Mouse (Mus musculus) CH12.LX (cell line): ENCODE results near the gene Ptpn11. TPM values are rescaled to one million over a fixed set of nuclear protein-coding genes. Genes with fewer than 3 reads are reported as not detected.
"Not testable (repeated sequence)": the region's sequence is repeated elsewhere in the genome, so short reads cannot be mapped to it uniquely, and the experiment has no call there.

Experiments
- DNase-seq: peaks from one replicate; pipeline ENCODE4 v3.0.0-alpha.2; 2013; ENCODE audit errors: extremely low read depth
- H3K27ac ChIP-seq: 2 replicates; pipeline ENCODE4 v1.5.1; 2012; ENCODE audit warnings: low read depth, mild to moderate bottlenecking, control low read depth, moderate library complexity; ENCODE audit not compliant: insufficient read depth
- H3K27me3 ChIP-seq: replicated peaks from 2 replicates; pipeline ENCODE3; 2012; ENCODE audit warnings: inconsistent platforms
- H3K36me3 ChIP-seq, 2 experiments: replicated peaks in 1 of 2; 2 replicates each; pipeline versions ENCODE3 to v1.6.1; 2012; ENCODE audit warnings: inconsistent platforms in 1 of 2, low read length in 1 of 2, mild to moderate bottlenecking in 1 of 2, mixed read lengths in 1 of 2, moderate library complexity in 1 of 2; ENCODE audit not compliant: control insufficient read depth in 1 of 2, insufficient read depth in 1 of 2
- H3K4me1 ChIP-seq, 2 experiments: 2 replicates each; pipeline ENCODE4 v1.6.1; 2012; ENCODE audit warnings: inconsistent platforms in 1 of 2, moderate library complexity in 1 of 2; ENCODE audit not compliant: insufficient read depth in 2 of 2, control insufficient read depth in 1 of 2
- H3K4me2 ChIP-seq: 2 replicates; pipeline ENCODE4 v1.6.1; 2012; ENCODE audit warnings: low read depth, mild to moderate bottlenecking, control low read depth; ENCODE audit not compliant: poor library complexity, insufficient read depth, severe bottlenecking
- H3K4me3 ChIP-seq, 3 experiments: fragments of 150-350 bp in 1 of 3; sonication (generic) in 1 of 3; replicated peaks in 1 of 3; 2 replicates each; pipeline versions ENCODE3 to v1.5.1; 2011 to 2012; ENCODE audit warnings: low read depth in 2 of 3, low read length in 2 of 3, mild to moderate bottlenecking in 2 of 3, moderate library complexity in 2 of 3, control low read depth in 1 of 3, improper control_type of control experiment in 1 of 3, inconsistent platforms in 1 of 3, mixed read lengths in 1 of 3; ENCODE audit not compliant: poor library complexity in 1 of 3
- H3K79me2 ChIP-seq: replicated peaks from 2 replicates; pipeline ENCODE4 v1.6.1; 2012; ENCODE audit warnings: mild to moderate bottlenecking, moderate library complexity; ENCODE audit not compliant: control insufficient read depth, poor library complexity, insufficient read depth, severe bottlenecking; ENCODE audit errors: extremely low read depth
- H3K9ac ChIP-seq: 2 replicates; pipeline ENCODE4 v1.6.1; 2012; ENCODE audit warnings: low read depth, mild to moderate bottlenecking, control low read depth, moderate library complexity; ENCODE audit not compliant: insufficient read depth
- H3K9me3 ChIP-seq: replicated peaks from 2 replicates; pipeline ENCODE3; 2012; ENCODE audit warnings: low read length, inconsistent platforms, mixed read lengths
- CHD1 ChIP-seq: IDR thresholded peaks from 2 replicates; pipeline ENCODE4 v1.6.1; 2012; ENCODE audit warnings: low read depth, low read length, improper control_type of control experiment, inconsistent platforms
- CHD2 ChIP-seq: IDR thresholded peaks from 2 replicates; pipeline ENCODE4 v1.6.1; 2011; ENCODE audit warnings: low read length, improper control_type of control experiment
- CTCF ChIP-seq, 2 experiments: IDR thresholded peaks in 1 of 2; conservative IDR thresholded peaks in 1 of 2; 2 replicates each; pipeline ENCODE4 v1.5.1; 2011 to 2012; ENCODE audit warnings: low read depth in 2 of 2, low read length in 2 of 2, improper control_type of control experiment in 1 of 2, inconsistent platforms in 1 of 2, mild to moderate bottlenecking in 1 of 2, moderate library complexity in 1 of 2
- ELF1 ChIP-seq: IDR thresholded peaks from 2 replicates; pipeline ENCODE4 v1.6.1; 2014; ENCODE audit warnings: low read depth, mild to moderate bottlenecking, inconsistent platforms, low read length, improper control_type of control experiment
- EP300 ChIP-seq: IDR thresholded peaks from 2 replicates; pipeline ENCODE4 v1.6.1; 2011; ENCODE audit warnings: low read length, improper control_type of control experiment
- ETS1 ChIP-seq: conservative IDR thresholded peaks from 2 replicates; pipeline ENCODE4 v1.6.1; 2012; ENCODE audit warnings: low read depth, mild to moderate bottlenecking, inconsistent platforms, low read length, improper control_type of control experiment, moderate library complexity
- GABPA ChIP-seq: IDR thresholded peaks from 2 replicates; pipeline ENCODE4 v1.6.1; 2012; ENCODE audit warnings: low read depth, low read length, improper control_type of control experiment, inconsistent platforms; ENCODE audit not compliant: insufficient replicate concordance
- HCFC1 ChIP-seq: IDR thresholded peaks from 2 replicates; pipeline ENCODE4 v1.6.1; 2012; ENCODE audit warnings: low read depth, mild to moderate bottlenecking, inconsistent platforms, low read length, improper control_type of control experiment
- IRF4 ChIP-seq: IDR thresholded peaks from 2 replicates; pipeline ENCODE4 v1.6.1; 2014; ENCODE audit warnings: low read depth, mild to moderate bottlenecking, inconsistent platforms, low read length, improper control_type of control experiment
- JUN ChIP-seq: IDR thresholded peaks from 2 replicates; pipeline ENCODE4 v1.6.1; 2011; ENCODE audit warnings: low read depth, mild to moderate bottlenecking, low read length, improper control_type of control experiment, moderate library complexity; ENCODE audit not compliant: insufficient read depth
- KAT2A ChIP-seq: IDR thresholded peaks from 2 replicates; pipeline ENCODE4 v1.6.1; 2012; ENCODE audit warnings: low read length, improper control_type of control experiment, inconsistent platforms; ENCODE audit not compliant: insufficient replicate concordance
- MAZ ChIP-seq: IDR thresholded peaks from 2 replicates; pipeline ENCODE4 v1.6.1; 2012; ENCODE audit warnings: low read depth, mild to moderate bottlenecking, inconsistent platforms, low read length, improper control_type of control experiment, moderate library complexity
- MEF2A ChIP-seq: IDR thresholded peaks from 2 replicates; pipeline ENCODE4 v1.6.1; 2014; ENCODE audit warnings: low read depth, mild to moderate bottlenecking, inconsistent platforms, low read length, improper control_type of control experiment, borderline replicate concordance
- MYC ChIP-seq: IDR thresholded peaks from 2 replicates; pipeline ENCODE4 v1.6.1; 2011; ENCODE audit warnings: low read depth, mild to moderate bottlenecking, improper control_type of control experiment, low read length
- NELFE ChIP-seq: IDR thresholded peaks from 2 replicates; pipeline ENCODE4 v1.6.1; 2011; ENCODE audit warnings: low read depth, low read length, improper control_type of control experiment
- NRF1 ChIP-seq: IDR thresholded peaks from 2 replicates; pipeline ENCODE4 v1.6.1; 2014; ENCODE audit warnings: low read depth, mild to moderate bottlenecking, inconsistent platforms, low read length, improper control_type of control experiment, moderate library complexity
- RAD21 ChIP-seq: IDR thresholded peaks from 2 replicates; pipeline ENCODE4 v1.6.1; 2011; ENCODE audit warnings: low read depth, mild to moderate bottlenecking, low read length, improper control_type of control experiment, moderate library complexity
- RCOR1 ChIP-seq: conservative IDR thresholded peaks from 2 replicates; pipeline ENCODE4 v1.6.1; 2012; ENCODE audit warnings: low read depth, mild to moderate bottlenecking, inconsistent platforms, low read length, improper control_type of control experiment
- ZMIZ1 ChIP-seq: IDR thresholded peaks from 2 replicates; pipeline ENCODE4 v1.6.1; 2012; ENCODE audit warnings: low read depth, mild to moderate bottlenecking, inconsistent platforms, low read length, improper control_type of control experiment
- dilution Hi-C: fragments of 300-500 bp; cut with MboI; formaldehyde crosslinking; loops from 2 replicates; pipeline ENCODE4 v1.14.3; 2020; ENCODE audit warnings: low sequenced_read_pairs; ENCODE audit not compliant: extremely low pct_unique_long_range_greater_than_20kb, extremely low pct_ligation_motif_present
- in situ Hi-C: fragments of 300-500 bp; cut with MboI; formaldehyde crosslinking; loops from 3 replicates; pipeline ENCODE4 v1.14.3; 2019; ENCODE audit warnings: low sequenced_read_pairs, low pct_ligation_motif_present, low pct_unique_long_range_greater_than_20kb, mixed read lengths
- polyA plus RNA-seq: library from polyadenylated mRNA; unstranded; fragments of >175 nt; gene quantifications from 2 replicates; pipeline ENCODE4 v1.2.1, GENCODE M21; 2012; ENCODE audit warnings: low read depth; ENCODE audit not compliant: insufficient read length
- total RNA-seq, 2 experiments: library from RNA; depleted of rRNA; stranded (reverse); fragments of 300-350 nt in 1 of 2; fragments of >200 nt in 1 of 2; gene quantifications; 2 replicates each; pipeline ENCODE4 v1.2.3; 2012 to 2014

Gene Ptpn11
- total and polyA plus RNA-seq, 3 experiments: 33.2 to 62.8 (median 44.6) TPM

DNA sequence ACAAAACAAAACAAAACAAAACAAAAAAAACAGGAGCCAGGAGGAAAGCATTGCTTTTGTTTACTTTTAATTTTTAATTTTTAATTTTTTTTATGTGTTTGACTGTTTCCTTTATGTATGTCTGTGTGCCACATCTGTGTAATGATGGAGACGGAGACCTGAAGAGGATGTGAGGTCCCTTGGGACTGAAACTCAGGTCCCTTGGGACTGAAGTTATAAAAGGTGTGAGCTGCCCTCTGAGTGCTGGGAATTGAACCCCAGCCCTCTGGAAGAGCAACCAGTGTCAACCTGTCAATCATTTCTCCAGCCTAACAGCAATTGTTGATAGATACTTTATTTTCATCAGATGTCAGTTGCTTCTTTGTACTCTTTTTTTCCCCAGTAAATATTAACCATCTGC, 28.0 kb upstream of the Ptpn11 start:
- TF ChIP-seq ETS1 (0 out of 2 replicates have a peak, but pooled peaks have one; percentile 12), NELFE (no peak; the same call in 1 of the 2 replicates), GABPA (no peak), CTCF (conservative IDR thresholded peaks at IDR 0.05 in 1 of 2, IDR thresholded peaks at IDR 0.05 in 1 of 2; ENCODE audit: low read depth in 2 of 2, low read length in 2 of 2) (no peak), IRF4 (0 out of 2 replicates have a peak, but pooled peaks have one; percentile 31), RAD21 (no peak), KAT2A (0 out of 2 replicates have a peak, but pooled peaks have one; percentile 54)
- H3K9me3 ChIP-seq: no peaks in the 10 kb centered on the region
- H3K4me2 ChIP-seq: no peak overlapping the region
- in situ Hi-C loops: no loop called here
- no peak overlapping the region for H3K4me3 ChIP-seq
- H3K9ac ChIP-seq: no peak overlapping the region
- DNase-seq: peak; percentile 74
- no peak overlapping the region for H3K27ac ChIP-seq
- peaks cover 10% of the 10 kb centered on the region for H3K79me2 ChIP-seq
- H3K4me1 ChIP-seq: peaks cover 0 to 24% of the 10 kb centered on the region in 2 experiments; a peak in 2 of 4 replicates
- H3K27me3 ChIP-seq: no peaks in the 10 kb centered on the region
- dilution Hi-C loops: no loop called here
- H3K36me3 ChIP-seq: peaks cover 0 to 5% of the 10 kb centered on the region in 2 experiments

DNA sequence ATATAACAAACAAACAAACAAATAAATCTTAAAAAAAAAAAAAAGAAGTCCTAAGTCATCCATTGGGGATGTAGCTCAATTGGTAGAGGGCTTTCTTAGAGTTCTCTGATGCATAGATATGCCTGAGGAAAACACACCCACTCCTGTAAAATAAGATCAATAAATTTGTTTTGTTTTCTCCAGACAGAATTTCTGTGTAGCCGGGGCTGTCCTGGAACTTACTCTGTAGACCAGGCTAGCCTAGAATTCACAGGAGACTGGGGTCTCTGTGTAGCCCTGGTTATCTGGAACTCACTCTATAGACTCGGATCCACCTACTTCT, 26.1 kb upstream of the Ptpn11 start:
- in situ Hi-C loops (no loop called here), dilution Hi-C loops (no loop called here)
- H3K27ac ChIP-seq: no peak overlapping the region
- peaks cover 1% of the 10 kb centered on the region for H3K9me3 ChIP-seq
- H3K4me3 ChIP-seq: no peak overlapping the region
- H3K9ac ChIP-seq: no peak overlapping the region
- no peaks in the 10 kb centered on the region for H3K27me3 ChIP-seq
- TF ChIP-seq JUN (no peak), RCOR1 (no peak), EP300 (no peak), IRF4 (no peak), NRF1 (no peak), CHD2 (no peak), GABPA (no peak), ETS1 (no peak), HCFC1 (no peak), CHD1 (no peak), MAZ (no peak), MYC (no peak), ZMIZ1 (no peak), MEF2A (no peak), ELF1 (no peak)
- H3K79me2 ChIP-seq: peaks cover 6% of the 10 kb centered on the region
- DNase-seq: no peak
- H3K36me3 ChIP-seq: peaks cover 5 to 18% of the 10 kb centered on the region in 2 experiments
- H3K4me2 ChIP-seq: no peak overlapping the region
- H3K4me1 ChIP-seq: peaks cover 0 to 24% of the 10 kb centered on the region in 2 experiments; a peak in 2 of 4 replicates

DNA sequence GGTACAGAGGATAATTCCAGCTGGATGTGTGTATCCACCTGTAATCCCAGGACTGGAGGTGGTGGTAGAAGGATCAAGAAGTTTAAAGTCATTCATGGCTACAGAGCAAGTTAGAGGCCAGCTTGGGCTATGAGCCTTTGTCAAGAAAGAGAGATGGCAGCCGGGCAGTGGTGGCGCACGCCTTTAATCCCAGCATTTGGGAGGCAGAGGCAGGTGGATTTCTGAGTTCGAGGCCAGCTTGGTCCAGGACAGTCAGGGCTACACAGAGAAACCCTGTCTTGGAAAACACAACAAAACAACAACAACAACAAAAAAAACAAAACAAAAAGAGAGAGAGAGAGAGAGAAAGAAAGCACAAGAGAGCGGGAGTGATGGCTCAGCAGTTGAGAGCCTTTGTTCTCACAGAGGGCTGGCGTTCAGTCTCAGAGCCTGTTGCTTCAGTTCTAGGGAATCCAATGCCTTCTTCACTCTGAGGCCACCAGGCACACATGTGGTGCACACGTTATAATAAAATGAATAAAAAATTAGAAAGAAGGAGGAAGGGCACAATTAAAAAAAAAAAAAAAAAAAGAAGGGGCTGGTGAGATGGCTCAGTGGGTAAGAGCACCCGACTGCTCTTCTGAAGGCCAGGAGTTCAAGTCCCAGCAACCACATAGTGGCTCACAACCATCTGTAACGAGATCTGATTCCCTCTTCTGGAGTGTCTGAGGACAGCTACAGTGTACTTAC, 25.6 kb upstream of the Ptpn11 start:
- H3K27ac ChIP-seq, H3K9me3 ChIP-seq, H3K4me3 ChIP-seq, H3K4me2 ChIP-seq, H3K79me2 ChIP-seq, H3K9ac ChIP-seq, in situ Hi-C loops, H3K27me3 ChIP-seq, dilution Hi-C loops, DNase-seq: not testable (repeated sequence)
- peaks cover 11 to 23% of the 10 kb centered on the region in 2 experiments for H3K36me3 ChIP-seq
- peaks cover 0 to 20% of the 10 kb centered on the region in 2 experiments; a peak in 2 of 4 replicates for H3K4me1 ChIP-seq
